Comparison of ENCODE assay signal across 11 mouse cellular contexts in the genomic region with DNA sequence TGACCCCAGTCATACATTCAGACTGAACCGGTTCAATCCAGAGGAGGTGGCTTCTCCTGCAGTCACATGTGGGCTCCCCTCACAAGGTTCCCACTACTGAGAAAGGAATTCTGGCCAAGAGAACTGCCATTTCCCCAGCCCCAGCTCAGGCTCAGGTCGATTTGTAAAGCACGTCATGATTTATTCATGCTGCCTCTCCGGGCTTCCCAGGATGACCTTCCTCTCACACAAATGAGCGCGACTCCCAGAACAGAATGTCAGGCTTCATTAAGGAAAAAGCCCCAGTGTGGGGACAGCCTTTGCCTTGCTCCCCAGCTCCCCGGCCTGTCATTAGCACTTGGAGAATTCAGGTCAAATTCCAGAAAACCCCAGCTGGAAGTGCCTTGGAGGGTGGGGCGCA.
DNase-seq lines count a peak whose midpoint lies in the region; ATAC-seq lines count a peak whose summit lies in the region.
"Had no signal": no experiment of that assay in that cellular context is flagged by ENCODE, and none has a peak within 500 bp of the region (broad histone marks: within the 10 kb centered on the region; RNA-seq: fewer than 3 reads in every experiment).

No protein-coding gene starts in this region.

- no peak overlapping the region for H3K9ac ChIP-seq in hindbrain, embryonic 12.5 days
- no peak overlapping the region for H3K9ac ChIP-seq in midbrain, embryonic 14.5 days (replicated peaks; ENCODE audit: low read length)

- DNase-seq in R1 (ENCODE audit: low read depth, low spot score), result peak; percentile 28
- peak; percentile 60 for DNase-seq in embryo, embryonic 10.5 days (ENCODE audit: low spot score)
- DNase-seq in midbrain, embryonic 14.5 days, result peak; percentile 78
- DNase-seq in ovary, postnatal 10 days (ENCODE audit: low spot score), result no peak
- DNase-seq in testis, postnatal 14 days (ENCODE audit: low spot score), result no peak
- DNase-seq in adrenal gland, postnatal 25 days, result no peak
- DNase-seq: adrenal gland, postnatal 10 days; cerebellum, postnatal 25 days; gastrocnemius, adult 2 months; heart, postnatal 4 days had no signal

- peak overlapping the region; percentile 69 for H3K27ac ChIP-seq in hindbrain, embryonic 12.5 days
- H3K27ac ChIP-seq in midbrain, embryonic 14.5 days (replicated peaks; ENCODE audit: low read depth, low read length), result peak overlapping the region; percentile 78
- H3K27ac ChIP-seq: gastrocnemius, adult 2 months had no signal

- no peaks in the 10 kb centered on the region for H3K9me3 ChIP-seq in hindbrain, embryonic 12.5 days (replicated peaks)
- no peaks in the 10 kb centered on the region for H3K9me3 ChIP-seq in midbrain, embryonic 14.5 days (ENCODE audit: control insufficient read depth, low read length)

- 0 out of 2 replicates have a peak, but pooled peaks cover 4% of the 10 kb centered on the region for H3K27me3 ChIP-seq in hindbrain, embryonic 12.5 days
- H3K27me3 ChIP-seq in midbrain, embryonic 14.5 days (ENCODE audit: control insufficient read depth, insufficient read depth, low read length), result no peaks in the 10 kb centered on the region

- H3K4me1 ChIP-seq in hindbrain, embryonic 12.5 days, result peaks cover 50% of the 10 kb centered on the region
- H3K4me1 ChIP-seq in midbrain, embryonic 14.5 days (ENCODE audit: control insufficient read depth, insufficient read depth, low read length), result peaks cover 47% of the 10 kb centered on the region

- WGBS in hindbrain, embryonic 12.5 days, result 12% methylated on average over 8 of the region's 8 CpGs
- 7% methylated on average over 8 of the region's 8 CpGs for WGBS in midbrain, embryonic 14.5 days

- H3K4me2 ChIP-seq in hindbrain, embryonic 12.5 days (replicated peaks), result no peak overlapping the region
- no peak overlapping the region for H3K4me2 ChIP-seq in midbrain, embryonic 14.5 days (ENCODE audit: low read length)

- H3K36me3 ChIP-seq in hindbrain, embryonic 12.5 days, result no peaks in the 10 kb centered on the region
- H3K36me3 ChIP-seq in midbrain, embryonic 14.5 days (ENCODE audit: control insufficient read depth, insufficient read depth, low read length), result no peaks in the 10 kb centered on the region

- no peak overlapping the region for H3K4me3 ChIP-seq in hindbrain, embryonic 12.5 days
- H3K4me3 ChIP-seq in midbrain, embryonic 14.5 days (replicated peaks; ENCODE audit: low read depth, low read length), result no peak overlapping the region
- H3K4me3 ChIP-seq: gastrocnemius, adult 2 months had no signal

- ATAC-seq in hindbrain, embryonic 12.5 days (ENCODE audit: low FRiP score), result peak; percentile 72
- ATAC-seq in midbrain, embryonic 14.5 days (ENCODE audit: low FRiP score, low TSS enrichment), result peak; percentile 69

Comparison
In these comparisons a context has a peak if more than half of its experiments do, and no peak if none do; other contexts are left out.
1. DNase-seq: peak in R1 (single experiment), embryo, embryonic 10.5 days (single experiment) and midbrain, embryonic 14.5 days (single experiment); none in ovary, postnatal 10 days (single experiment), testis, postnatal 14 days (single experiment) and adrenal gland, postnatal 25 days (single experiment).